Mouse (Mus musculus) neural tube, embryonic 13.5 days (tissue): Measurements from ENCODE around the gene Slc25a23. TPM values are rescaled to one million over a fixed set of nuclear protein-coding genes. Genes with fewer than 3 reads are reported as not detected.

ENCODE experiments used
- ATAC-seq: fragments of 200-750 bp; cut with Nextera tagmentation; 2 replicates; pipeline ENCODE4 v1.8.0; 2017; ENCODE audit warnings: low read depth, mild to moderate bottlenecking, moderate TSS enrichment, moderate library complexity
- H3K27ac ChIP-seq: fragments of 300-500 bp; sonication (generic); replicated peaks from 2 replicates; pipeline ENCODE4 v1.5.1; 2015; ENCODE audit warnings: moderate library complexity, mild to moderate bottlenecking, inconsistent platforms
- H3K27me3 ChIP-seq: fragments of 300-500 bp; sonication (generic); 2 replicates; pipeline ENCODE4 v1.6.1; 2015; ENCODE audit warnings: mild to moderate bottlenecking, inconsistent platforms
- H3K36me3 ChIP-seq: fragments of 300-500 bp; sonication (generic); 2 replicates; pipeline ENCODE4 v1.6.1; 2015; ENCODE audit warnings: mild to moderate bottlenecking, inconsistent platforms
- H3K4me1 ChIP-seq: fragments of 300-500 bp; sonication (generic); replicated peaks from 2 replicates; pipeline ENCODE4 v1.6.1; 2015; ENCODE audit warnings: inconsistent platforms
- H3K4me2 ChIP-seq: fragments of 300-500 bp; sonication (generic); 2 replicates; pipeline ENCODE4 v1.6.1; 2015; ENCODE audit warnings: inconsistent platforms, mild to moderate bottlenecking, moderate library complexity
- H3K4me3 ChIP-seq: fragments of 300-500 bp; sonication (generic); 2 replicates; pipeline ENCODE4 v1.5.1; 2015; ENCODE audit warnings: mild to moderate bottlenecking, inconsistent platforms
- H3K9ac ChIP-seq: fragments of 300-500 bp; sonication (generic); 2 replicates; pipeline ENCODE4 v1.6.1; 2015; ENCODE audit warnings: moderate library complexity, mild to moderate bottlenecking, inconsistent platforms
- H3K9me3 ChIP-seq: fragments of 300-500 bp; sonication (generic); 2 replicates; pipeline ENCODE4 v1.6.1; 2016; ENCODE audit warnings: inconsistent platforms
- WGBS: fragments of 180-500 bp; shearing (Covaris S2); methylation state at CpG from one replicate; pipeline ENCODE4 v1.1.7; 2015; 5-methylcytosine and 5-hydroxymethylcytosine counted together
- polyA plus RNA-seq: library from polyadenylated mRNA; unstranded; fragments of >200 nt; fragmentation: Nextera tagmentation; extraction: Ambion mirVana; gene quantifications from 2 replicates; pipeline ENCODE4 v1.2.1, GENCODE M21; 2015

Gene Slc25a23
- polyA plus RNA-seq, 1 experiment from 2014 or later: 29.5 TPM

DNA sequence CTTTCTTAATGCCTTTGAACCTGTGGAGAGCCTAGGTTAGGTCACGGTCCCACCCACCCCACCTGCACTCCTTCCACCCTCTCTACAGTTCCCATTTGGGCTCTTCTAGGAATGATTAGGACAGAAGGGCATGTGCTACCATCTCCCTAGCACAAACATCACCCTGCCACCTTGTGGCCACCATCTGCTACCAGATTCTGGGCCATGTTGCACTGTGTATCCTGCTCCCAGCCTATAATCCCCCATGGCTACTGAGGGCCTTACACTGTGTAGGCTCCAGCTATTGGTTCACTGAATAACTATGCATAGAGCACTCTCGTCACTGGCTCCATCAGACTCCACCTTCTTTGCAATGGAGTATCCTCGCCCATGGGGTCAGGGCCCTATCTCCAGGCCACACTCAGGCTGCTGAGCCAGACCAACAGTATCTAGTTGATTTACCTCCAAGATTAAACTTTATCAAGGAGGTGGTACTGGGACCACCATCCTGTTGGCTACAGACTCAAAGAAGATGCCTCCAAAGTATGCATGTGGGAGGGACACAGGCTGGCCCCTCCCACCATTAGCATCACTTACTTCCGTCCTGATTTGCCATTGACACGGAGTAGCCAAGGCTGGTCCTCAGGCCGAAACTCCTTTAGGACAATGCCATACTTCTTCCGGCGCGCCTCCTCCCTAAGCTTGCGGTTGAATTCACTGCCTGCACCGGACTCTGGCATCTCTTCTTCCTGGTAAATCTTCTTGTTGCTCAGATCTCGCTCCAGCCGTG lies 52.3 kb downstream of the Slc25a23 start:
- Histone ChIP-seq H3K27me3 (no peaks in the 10 kb centered on the region), H3K9me3 (no peaks in the 10 kb centered on the region), H3K4me2 (no peak overlapping the region), H3K36me3 (peaks cover 72% of the 10 kb centered on the region), H3K27ac (no peak overlapping the region), H3K9ac (no peak overlapping the region), H3K4me1 (peaks cover 23% of the 10 kb centered on the region), H3K4me3 (no peak overlapping the region)
- ATAC-seq: no peak
- 93% methylated on average over 13 of the region's 13 CpGs for WGBS

DNA sequence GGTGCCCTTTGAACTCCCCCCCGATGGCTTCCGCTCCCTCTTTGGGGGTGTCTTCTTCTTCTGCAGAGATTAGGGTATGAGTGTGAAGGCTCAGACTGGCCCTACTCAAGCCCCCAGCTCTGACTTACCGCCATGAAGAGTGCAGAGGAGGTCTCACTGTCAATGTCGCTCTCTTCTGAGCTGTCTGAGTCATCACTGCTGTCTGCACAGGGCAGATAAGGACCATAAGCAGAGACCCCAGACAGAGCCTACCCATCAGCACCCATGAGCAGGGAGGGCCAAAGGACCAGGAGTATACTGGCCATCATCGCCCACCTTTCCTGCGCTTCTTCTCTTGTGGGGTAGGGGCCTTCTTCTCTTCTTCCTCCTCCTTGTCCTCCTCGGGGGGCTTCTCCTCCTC lies 55.7 kb downstream of the Slc25a23 start:
- peaks cover 92% of the 10 kb centered on the region for H3K36me3 ChIP-seq
- H3K4me1 ChIP-seq: no peaks in the 10 kb centered on the region
- no peak for ATAC-seq
- no peak overlapping the region for H3K27ac ChIP-seq
- 93% methylated on average over 7 of the region's 7 CpGs for WGBS
- no peak overlapping the region for H3K4me3 ChIP-seq
- H3K27me3 ChIP-seq: no peaks in the 10 kb centered on the region
- H3K9me3 ChIP-seq: no peaks in the 10 kb centered on the region
- no peak overlapping the region for H3K9ac ChIP-seq
- H3K4me2 ChIP-seq: no peak overlapping the region

DNA sequence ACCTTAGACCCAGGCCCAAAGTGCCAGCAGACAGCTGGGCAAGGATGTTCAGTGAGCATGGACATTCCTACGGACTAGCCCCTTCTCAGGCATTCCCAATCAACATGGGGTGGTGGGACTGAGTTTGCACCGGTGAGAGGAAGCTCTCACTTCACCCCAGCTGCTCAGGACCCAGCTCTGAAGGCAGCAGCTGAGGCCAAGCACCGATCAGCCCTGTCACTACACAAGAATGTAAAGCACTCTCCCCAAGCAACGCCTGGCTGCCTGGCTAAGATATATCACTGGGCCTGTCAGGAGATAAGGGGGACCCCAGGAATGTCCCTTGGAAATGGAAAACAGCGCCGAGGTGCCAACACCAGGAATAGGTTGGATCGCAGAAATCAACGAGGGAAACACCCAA lies 58.4 kb downstream of the Slc25a23 start:
- Histone ChIP-seq H3K4me3 (no peak overlapping the region), H3K27ac (no peak overlapping the region), H3K27me3 (no peaks in the 10 kb centered on the region), H3K4me2 (no peak overlapping the region), H3K9me3 (no peaks in the 10 kb centered on the region), H3K4me1 (peaks cover 14% of the 10 kb centered on the region), H3K9ac (no peak overlapping the region), H3K36me3 (peaks cover 73% of the 10 kb centered on the region)
- WGBS: 70% methylated on average over 8 of the region's 8 CpGs
- ATAC-seq: no peak

DNA sequence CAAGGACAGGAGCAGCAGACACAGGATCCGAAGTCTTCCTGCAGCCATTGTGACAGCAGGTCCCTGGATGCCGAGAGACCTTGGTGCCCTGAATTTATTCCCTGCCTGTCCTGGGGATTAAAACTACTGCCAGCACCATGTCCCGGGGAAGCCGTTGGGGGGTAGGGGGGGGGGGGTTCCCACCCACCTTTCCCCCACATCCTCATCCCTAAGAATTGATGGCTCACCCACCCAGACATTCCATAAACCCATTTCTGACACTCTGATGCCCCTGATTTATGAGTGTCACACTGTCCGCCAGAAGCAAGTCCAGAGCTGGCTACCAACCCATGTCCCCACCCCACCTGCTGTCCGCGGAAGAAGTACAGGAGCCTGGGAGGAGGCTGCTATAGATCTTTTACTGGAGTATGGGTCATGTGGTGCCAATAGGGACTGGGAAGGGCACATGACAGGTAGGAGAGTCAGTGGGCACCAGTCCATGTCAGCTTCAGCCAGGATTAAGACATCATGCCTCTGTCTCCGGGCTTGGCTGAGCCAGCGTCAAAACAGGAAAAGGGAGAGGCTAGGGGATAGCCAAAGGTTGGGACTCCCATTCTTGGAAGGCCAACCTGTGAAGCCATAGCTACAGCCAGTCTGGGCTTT lies 59.6 kb downstream of the Slc25a23 start, which contains the start of gene Pspn:
Pspn (minus strand) TSS at position 51 of the 642 bp plus-strand sequence.
- Histone ChIP-seq H3K9me3 (no peaks in the 10 kb centered on the region), H3K27ac (no peak within 1 kb of the TSS), H3K4me1 (peaks cover 14% of the 10 kb centered on the region), H3K4me2 (no peak within 1 kb of the TSS), H3K4me3 (no peak within 1 kb of the TSS), H3K27me3 (no peaks in the 10 kb centered on the region), H3K36me3 (peaks cover 73% of the 10 kb centered on the region), H3K9ac (no peak within 1 kb of the TSS)
- 92% methylated on average over 9 of the region's 9 CpGs for WGBS
- no peak for ATAC-seq

DNA sequence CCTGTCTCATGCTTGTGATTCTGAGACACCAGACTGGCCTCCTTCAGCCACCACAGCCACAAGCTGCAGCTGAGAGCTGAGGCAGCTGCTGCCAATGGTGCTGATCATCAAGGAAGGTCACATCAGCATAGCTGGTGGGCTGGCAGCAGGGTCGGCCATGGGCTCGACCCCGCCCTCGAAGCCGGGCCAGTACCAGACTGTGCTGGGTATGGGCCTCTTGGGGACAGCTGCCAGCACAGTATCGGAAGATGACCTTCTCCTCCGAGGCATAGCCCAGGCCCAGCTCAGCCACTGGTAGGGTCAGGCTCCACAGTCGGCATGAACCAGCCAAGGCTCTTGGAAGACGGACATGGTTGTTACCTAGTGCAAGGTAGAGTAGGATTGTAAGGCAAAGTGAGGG lies 60.2 kb downstream of the Slc25a23 start:
- Histone ChIP-seq H3K9me3 (no peaks in the 10 kb centered on the region), H3K36me3 (peaks cover 73% of the 10 kb centered on the region), H3K27me3 (no peaks in the 10 kb centered on the region), H3K9ac (no peak overlapping the region), H3K4me1 (peaks cover 14% of the 10 kb centered on the region), H3K27ac (no peak overlapping the region), H3K4me3 (no peak overlapping the region), H3K4me2 (no peak overlapping the region)
- WGBS: 92% methylated on average over 9 of the region's 9 CpGs
- ATAC-seq: no peak

DNA sequence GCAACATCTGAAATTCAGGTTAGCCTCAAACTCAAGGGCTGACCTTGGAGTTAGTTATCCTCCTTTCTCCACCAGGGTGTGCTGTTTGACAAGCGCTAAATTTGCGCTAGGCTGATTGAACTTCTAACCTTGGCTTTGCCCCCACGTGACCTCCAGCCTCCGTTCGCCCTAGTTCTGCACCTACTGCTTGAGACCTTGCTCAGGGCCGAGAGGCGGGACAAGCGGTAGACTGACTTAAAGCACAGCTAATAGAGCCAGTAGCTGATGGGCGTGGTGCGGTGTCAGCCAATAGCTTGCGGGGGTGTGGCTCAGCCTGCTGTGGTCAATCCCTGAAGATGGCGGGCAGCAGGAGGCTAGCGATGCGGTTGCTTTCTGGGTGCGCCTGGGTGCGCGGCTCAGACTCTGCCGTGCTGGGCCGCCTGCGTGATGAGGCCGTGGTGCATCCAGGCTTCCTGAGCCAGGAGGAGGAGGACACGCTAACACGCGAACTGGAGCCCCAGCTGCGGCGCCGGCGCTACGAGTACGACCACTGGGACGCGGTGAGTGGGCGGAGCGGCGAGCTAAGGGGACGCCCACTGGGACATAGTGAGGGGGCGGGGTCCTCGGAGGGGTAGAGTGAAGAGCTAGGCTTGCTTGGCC lies 62.5 kb downstream of the Slc25a23 start, which contains the start of gene Alkbh7:
Alkbh7 (plus strand) TSS at position 311 of the 639 bp plus-strand sequence.
- Histone ChIP-seq H3K27ac (peak within 1 kb of the TSS; percentile 89), H3K9me3 (no peaks in the 10 kb centered on the region), H3K4me1 (peaks cover 20% of the 10 kb centered on the region), H3K36me3 (peaks cover 73% of the 10 kb centered on the region), H3K27me3 (no peaks in the 10 kb centered on the region), H3K4me2 (peak within 1 kb of the TSS; percentile 70), H3K4me3 (peak within 1 kb of the TSS; percentile 75), H3K9ac (peak within 1 kb of the TSS; percentile 77)
- WGBS: under 1% methylated on average over 38 of the region's 38 CpGs
- peak; percentile 98 for ATAC-seq

DNA sequence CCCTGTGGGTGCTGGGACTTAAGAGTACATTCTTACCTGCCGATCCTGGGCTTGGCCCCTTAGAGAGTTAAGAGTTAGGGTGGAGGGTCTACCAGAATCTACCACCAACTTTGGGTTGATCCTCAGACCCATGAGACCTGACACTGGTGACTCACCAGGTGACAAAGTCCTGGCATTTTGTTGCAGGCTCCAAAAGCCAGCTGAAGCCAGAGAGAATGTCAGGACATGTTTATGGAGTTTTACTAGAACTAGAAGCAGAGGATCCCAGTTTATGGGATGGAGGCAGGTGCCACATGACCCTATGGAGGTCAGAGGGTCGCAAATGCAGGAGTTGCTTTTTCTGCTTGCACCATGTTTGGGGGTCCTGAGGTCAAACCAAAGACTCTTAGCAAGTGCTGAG lies 63.2 kb downstream of the Slc25a23 start:
- Histone ChIP-seq H3K4me3 (peak overlapping the region; percentile 75), H3K27me3 (no peaks in the 10 kb centered on the region), H3K27ac (no peak overlapping the region), H3K9ac (no peak overlapping the region), H3K9me3 (no peaks in the 10 kb centered on the region), H3K36me3 (peaks cover 75% of the 10 kb centered on the region), H3K4me1 (peaks cover 27% of the 10 kb centered on the region), H3K4me2 (peak overlapping the region; percentile 70)
- ATAC-seq: no peak
- WGBS: 70% methylated on average over 2 of the region's 2 CpGs

DNA sequence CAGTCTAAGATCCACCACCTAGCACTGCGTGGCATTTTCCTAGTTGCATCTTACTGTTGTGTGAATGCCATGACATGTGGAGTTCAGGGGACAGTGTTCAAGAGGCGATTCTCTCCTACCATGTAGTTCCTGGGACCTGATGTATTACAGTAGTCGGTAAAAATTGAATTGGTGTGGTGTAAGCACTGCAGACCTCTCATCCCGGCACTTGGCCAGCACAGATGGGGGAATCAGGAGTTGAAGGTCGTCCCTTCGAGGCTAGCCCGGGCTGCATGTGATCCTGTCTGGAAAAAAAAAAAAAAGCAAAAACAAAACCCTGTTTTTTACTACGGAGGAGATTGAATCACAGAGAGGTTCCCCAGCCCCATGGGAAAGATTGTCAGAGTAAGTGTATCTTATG lies 64.6 kb downstream of the Slc25a23 start:
- Histone ChIP-seq H3K4me1 (peaks cover 36% of the 10 kb centered on the region), H3K4me3 (no peak overlapping the region), H3K9ac (no peak overlapping the region), H3K27me3 (no peaks in the 10 kb centered on the region), H3K36me3 (peaks cover 66% of the 10 kb centered on the region), H3K4me2 (no peak overlapping the region), H3K9me3 (no peaks in the 10 kb centered on the region), H3K27ac (no peak overlapping the region)
- WGBS: 92% methylated on average over 8 of the region's 8 CpGs
- no peak for ATAC-seq

Other genes with a start within 250 kb of the Slc25a23 start
- 4.6 and 5.2 TPM in 2 replicates for gene Rfx2, start 228.8 kb downstream of the Slc25a23 start, polyA plus RNA-seq
- not detected in 2 replicates for gene Acsbg2, start 185.4 kb downstream of the Slc25a23 start, polyA plus RNA-seq
- gene 1700061G19Rik, start 184.4 kb downstream of the Slc25a23 start, polyA plus RNA-seq: 0.54 and 0.60 TPM in 2 replicates
- gene Mllt1, start 124.4 kb downstream of the Slc25a23 start, polyA plus RNA-seq: 66.8 and 68.0 TPM in 2 replicates
- not detected in 2 replicates for gene Acer1, start 77.7 kb downstream of the Slc25a23 start, polyA plus RNA-seq
- gene Clpp, start 69.6 kb downstream of the Slc25a23 start, polyA plus RNA-seq: 152 and 161 TPM in 2 replicates
- 42.3 and 45.9 TPM in 2 replicates for gene Alkbh7, start 62.5 kb downstream of the Slc25a23 start, polyA plus RNA-seq
- 0.47 TPM in 1 of 2 replicates, not detected in the other for gene Pspn, start 59.8 kb downstream of the Slc25a23 start, polyA plus RNA-seq
- 72.5 and 72.9 TPM in 2 replicates for gene Gtf2f1, start 48.6 kb downstream of the Slc25a23 start, polyA plus RNA-seq
- 0.32 and 0.43 TPM in 2 replicates for gene Gm17949, start 48.4 kb downstream of the Slc25a23 start, polyA plus RNA-seq
- 33.5 and 34.2 TPM in 2 replicates for gene Khsrp, start 28.3 kb downstream of the Slc25a23 start, polyA plus RNA-seq
- gene Slc25a41, start 18.2 kb downstream of the Slc25a23 start, polyA plus RNA-seq: not detected in 2 replicates
- gene Crb3, start 758 bp downstream of the Slc25a23 start, polyA plus RNA-seq: 0.92 and 1.1 TPM in 2 replicates
- gene Dennd1c, start 18.7 kb upstream of the Slc25a23 start, polyA plus RNA-seq: 3.7 and 5.9 TPM in 2 replicates
- gene Tubb4a, start 27.9 kb upstream of the Slc25a23 start, polyA plus RNA-seq: 381 and 413 TPM in 2 replicates
- gene Tnfsf9, start 45.5 kb upstream of the Slc25a23 start, polyA plus RNA-seq: 4.2 and 6.2 TPM in 2 replicates
- gene Cd70, start 89.9 kb upstream of the Slc25a23 start, polyA plus RNA-seq: 0.56 and 0.62 TPM in 2 replicates
- gene Tnfsf14, start 134.3 kb upstream of the Slc25a23 start, polyA plus RNA-seq: not detected in 2 replicates
- gene C3, start 168.3 kb upstream of the Slc25a23 start, polyA plus RNA-seq: 1.6 and 1.9 TPM in 2 replicates
- 23.8 and 24.8 TPM in 2 replicates for gene Gpr108, start 188.6 kb upstream of the Slc25a23 start, polyA plus RNA-seq
- gene Trip10, start 189.6 kb upstream of the Slc25a23 start, polyA plus RNA-seq: 14.7 and 15.4 TPM in 2 replicates
- 1.5 and 1.8 TPM in 2 replicates for gene Vav1, start 219.2 kb upstream of the Slc25a23 start, polyA plus RNA-seq